8 mouse cellular contexts compared by ENCODE assay signal in genomic region chr7:81213347-81214152, GRCm38 (mm10). TPM values are rescaled to one million over a fixed set of nuclear protein-coding genes. Genes with fewer than 3 reads are reported as not detected.
DNase-seq lines count a peak whose midpoint lies in the region; ATAC-seq and TF ChIP-seq lines count a peak whose summit lies in the region.

Pde8a (plus strand) TSS chr7:81213596.

- H3K4me1 ChIP-seq in kidney, postnatal 0 days (replicated peaks; ENCODE audit: insufficient read depth, low read length), result peaks cover 5% of the 10 kb centered on the region
- peaks cover 42% of the 10 kb centered on the region for H3K4me1 ChIP-seq in midbrain, embryonic 10.5 days

- peak within 1 kb of the TSS; percentile 61 for H3K4me2 ChIP-seq in kidney, postnatal 0 days (ENCODE audit: low read length)

- under 1% methylated on average over 89 of the region's 128 CpGs for WGBS in kidney, postnatal 0 days
- WGBS in midbrain, embryonic 10.5 days, result 3% methylated on average over 127 of the region's 128 CpGs

- DNase-seq in left cerebral cortex, adult 8-10 months (ENCODE audit: low spot score in 2 of 2), result no peak
- no peak for DNase-seq in left cerebral cortex, adult 11 months (ENCODE audit: low spot score)
- DNase-seq in adrenal gland, postnatal 25 days, result peak; percentile 47
- peak; percentile 20 for DNase-seq in heart, adult 9 months (ENCODE audit: low spot score in 2 of 2)
- no peak for DNase-seq in kidney, postnatal 0 days (ENCODE audit: low spot score)
- peak; percentile 40 for DNase-seq in midbrain, embryonic 10.5 days (ENCODE audit: low spot score)
- peak; percentile 58 for DNase-seq in testis, postnatal 14 days (ENCODE audit: low spot score)
- no peak for DNase-seq in cerebellum, adult 9-11 months

- no peaks in the 10 kb centered on the region for H3K36me3 ChIP-seq in kidney, postnatal 0 days (ENCODE audit: insufficient read depth, low read length)
- H3K36me3 ChIP-seq in midbrain, embryonic 10.5 days, result no peaks in the 10 kb centered on the region

- no peaks in the 10 kb centered on the region for H3K9me3 ChIP-seq in kidney, postnatal 0 days (replicated peaks; ENCODE audit: low read length)
- H3K9me3 ChIP-seq in midbrain, embryonic 10.5 days (replicated peaks), result no peaks in the 10 kb centered on the region

- H3K27me3 ChIP-seq in kidney, postnatal 0 days (ENCODE audit: insufficient read depth, low read length), result no peaks in the 10 kb centered on the region
- peaks cover 92% of the 10 kb centered on the region for H3K27me3 ChIP-seq in midbrain, embryonic 10.5 days (ENCODE audit: low read depth, poor library complexity, severe bottlenecking)

- peak within 1 kb of the TSS; percentile 90 for H3K27ac ChIP-seq in kidney, postnatal 0 days
- H3K27ac ChIP-seq in midbrain, embryonic 10.5 days (replicated peaks), result peak within 1 kb of the TSS; percentile 79

- ATAC-seq in kidney, postnatal 0 days (replicated peaks; ENCODE audit: low FRiP score, low read depth), result no peak; the same call in 1 of the 2 replicates

- TF ChIP-seq CTCF in kidney, postnatal 0 days (IDR thresholded peaks at IDR 0.05; ENCODE audit: low read depth), result no peak

- peak within 1 kb of the TSS; percentile 75 for H3K9ac ChIP-seq in kidney, postnatal 0 days (ENCODE audit: low read depth, low read length)

- peak within 1 kb of the TSS; percentile 69 for H3K4me3 ChIP-seq in kidney, postnatal 0 days (replicated peaks; ENCODE audit: low read depth, low read length)
- peak within 1 kb of the TSS; percentile 54 for H3K4me3 ChIP-seq in midbrain, embryonic 10.5 days

RNA-seq across cellular contexts. Expression of gene Pde8a, which starts in this region (rescaled TPM):
- total RNA-seq in left cerebral cortex, adult 8-10 months (2022), result 10 to 100 TPM; 12.5 to 16.6 (median 14.5) TPM
- total RNA-seq in adrenal gland, postnatal 25 days (2021), result 29.9 and 34.0 TPM in 2 replicates
- polyA plus RNA-seq in kidney, postnatal 0 days (2015; fragmentation: Nextera tagmentation; extraction: Ambion mirVana), result 10.9 and 11.0 TPM in 2 replicates
- 1.8 and 2.2 TPM in 2 replicates for polyA plus RNA-seq in midbrain, embryonic 10.5 days (2016; fragmentation: Nextera tagmentation; extraction: Ambion mirVana)

Comparison
In these comparisons a context has a peak if more than half of its experiments do, and no peak if none do; other contexts are left out.
1. DNase-seq: peak in adrenal gland, postnatal 25 days (single experiment), heart, adult 9 months (2 of 2), midbrain, embryonic 10.5 days (single experiment) and testis, postnatal 14 days (single experiment); none in left cerebral cortex, adult 8-10 months (0 of 2), left cerebral cortex, adult 11 months (single experiment), kidney, postnatal 0 days (single experiment) and cerebellum, adult 9-11 months (single experiment).